Mouse (Mus musculus): ENCODE data around the gene Rgs7. TPM values are rescaled to one million over a fixed set of nuclear protein-coding genes. Genes with fewer than 3 reads are reported as not detected.

Gene Rgs7
- polyA plus RNA-seq (2015; fragmentation: Nextera tagmentation; extraction: Ambion mirVana) = 41.7 and 48.2 TPM in 2 replicates

DNA sequence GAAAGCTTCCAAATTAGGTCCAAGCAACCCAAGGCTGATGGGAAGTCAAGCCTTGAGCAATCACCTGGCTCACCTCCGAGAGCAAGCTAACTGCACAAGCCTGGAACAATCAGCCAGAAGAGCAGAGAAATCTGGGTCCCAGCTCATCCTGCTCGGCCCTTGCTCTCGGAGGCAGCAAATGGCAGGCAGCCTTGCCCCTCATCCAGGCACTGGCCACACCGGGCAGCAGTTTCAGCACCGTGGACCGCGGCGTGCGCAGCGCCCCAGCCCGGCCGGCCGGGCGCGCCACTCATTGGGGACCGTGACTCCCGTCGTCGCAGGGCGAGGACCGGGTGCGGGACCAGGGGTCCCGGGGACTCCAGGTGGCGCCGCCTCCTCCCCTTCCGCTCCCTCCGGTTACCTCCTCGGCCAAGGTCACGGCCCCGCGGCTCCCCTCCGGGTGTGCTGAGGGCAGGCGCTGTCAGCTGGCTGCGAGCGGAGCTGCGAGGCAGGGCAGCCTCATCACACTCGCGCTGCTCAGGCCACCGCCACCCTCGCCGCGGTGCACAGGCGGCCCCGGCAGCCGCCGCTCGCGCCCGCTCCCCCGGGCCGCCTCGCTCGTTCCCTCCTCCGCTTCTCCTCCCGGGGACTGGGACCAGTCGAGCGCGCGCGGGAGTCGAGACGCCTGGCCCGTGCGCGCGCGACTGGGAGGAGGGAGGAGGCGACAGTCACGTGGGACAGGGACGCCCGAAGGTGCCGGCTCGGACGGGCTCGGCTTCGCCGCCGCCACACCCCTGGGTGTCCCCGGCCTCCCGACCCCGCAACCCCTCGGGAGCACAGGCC, at the start of gene Rgs7:
Gene Rgs7 (minus strand): TSS at position 640 of the 822 bp plus-strand sequence.
- peak within 1 kb of the TSS; percentile 80 for H3K9ac ChIP-seq (replicated peaks)
- H3K4me3 ChIP-seq (replicated peaks) = peak within 1 kb of the TSS; percentile 88
- H3K27ac ChIP-seq (replicated peaks) = peak within 1 kb of the TSS; percentile 95
- H3K9me3 ChIP-seq (replicated peaks) = no peaks in the 10 kb centered on the region
- ATAC-seq (ENCODE audit: low FRiP score) = peak; percentile 95
- peak within 1 kb of the TSS; percentile 79 for H3K4me2 ChIP-seq
- peaks cover 26% of the 10 kb centered on the region for H3K4me1 ChIP-seq
- no peaks in the 10 kb centered on the region for H3K27me3 ChIP-seq (replicated peaks)
- no peaks in the 10 kb centered on the region for H3K36me3 ChIP-seq
- under 1% methylated on average over 60 of the region's 82 CpGs for WGBS

- H3K4me1 ChIP-seq = no peaks in the 10 kb centered on the region
- WGBS = 94% methylated on average over 5 of the region's 5 CpGs
- no peak overlapping the region for H3K27ac ChIP-seq (replicated peaks)
- H3K27me3 ChIP-seq (replicated peaks) = no peaks in the 10 kb centered on the region
- H3K4me3 ChIP-seq (replicated peaks) = no peak overlapping the region
- ATAC-seq (ENCODE audit: low FRiP score) = no peak
- H3K9me3 ChIP-seq (replicated peaks) = no peaks in the 10 kb centered on the region
- H3K36me3 ChIP-seq = no peaks in the 10 kb centered on the region
- H3K4me2 ChIP-seq = no peak overlapping the region
- H3K9ac ChIP-seq (replicated peaks) = no peak overlapping the region
Measured at GRCm38 (mm10) chr1:175540700-175541099, 48.4 kb upstream of the Rgs7 start.

- H3K9ac ChIP-seq (replicated peaks) = no peak overlapping the region
- no peaks in the 10 kb centered on the region for H3K36me3 ChIP-seq
- H3K4me1 ChIP-seq = no peaks in the 10 kb centered on the region
- no peak overlapping the region for H3K27ac ChIP-seq (replicated peaks)
- H3K27me3 ChIP-seq (replicated peaks) = no peaks in the 10 kb centered on the region
- no peak overlapping the region for H3K4me2 ChIP-seq
- no peaks in the 10 kb centered on the region for H3K9me3 ChIP-seq (replicated peaks)
- H3K4me3 ChIP-seq (replicated peaks) = no peak overlapping the region
- no peak for ATAC-seq (ENCODE audit: low FRiP score)
- WGBS = 82% methylated on average over 1 of the region's 1 CpGs
Measured at GRCm38 (mm10) chr1:175537321-175537720, 45.0 kb upstream of the Rgs7 start.

GRCm38 (mm10) chr1:175529858-175530257, 37.6 kb upstream of the Rgs7 start:
- Histone ChIP-seq H3K4me2 (no peak overlapping the region), H3K27ac (replicated peaks) (no peak overlapping the region), H3K4me3 (replicated peaks) (no peak overlapping the region), H3K4me1 (no peaks in the 10 kb centered on the region), H3K36me3 (no peaks in the 10 kb centered on the region), H3K9me3 (replicated peaks) (no peaks in the 10 kb centered on the region), H3K27me3 (replicated peaks) (no peaks in the 10 kb centered on the region), H3K9ac (replicated peaks) (no peak overlapping the region)
- 59% methylated on average over 1 of the region's 1 CpGs for WGBS
- no peak for ATAC-seq (ENCODE audit: low FRiP score)

DNA sequence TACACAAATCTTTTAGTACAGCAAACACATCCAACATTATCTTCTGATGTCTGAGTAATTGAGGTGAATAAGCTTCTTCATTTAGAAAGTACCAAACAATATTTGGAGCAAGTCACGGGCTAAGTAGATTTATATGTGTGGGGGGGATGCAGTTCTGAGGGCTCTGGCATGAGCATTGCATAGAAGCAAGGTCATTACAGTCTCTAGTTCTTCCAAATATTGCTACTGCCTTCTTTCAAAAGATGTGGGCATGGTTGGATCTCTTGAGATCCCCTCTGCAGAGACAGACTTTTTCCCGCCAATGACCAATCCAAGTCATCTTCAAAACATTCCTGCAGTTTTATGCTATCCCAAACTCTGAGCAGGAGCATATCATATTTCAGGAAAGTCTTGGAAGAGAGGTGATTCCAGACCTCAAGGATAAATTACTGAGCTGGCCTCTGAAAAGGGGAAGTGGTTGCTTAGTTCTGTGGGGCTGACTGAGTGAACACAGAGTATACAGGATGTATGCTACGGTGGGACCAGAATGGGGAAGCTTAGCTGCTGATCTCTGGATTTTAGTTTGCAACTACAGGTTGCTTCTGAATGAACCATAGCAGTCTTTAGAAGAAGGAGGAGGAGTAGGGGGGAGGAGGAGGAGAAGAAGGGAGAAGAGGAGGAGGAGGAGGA, 32.5 kb upstream of the Rgs7 start:
- Histone ChIP-seq H3K36me3 (no peaks in the 10 kb centered on the region), H3K9ac (replicated peaks) (no peak overlapping the region), H3K9me3 (replicated peaks) (no peaks in the 10 kb centered on the region), H3K4me2 (no peak overlapping the region), H3K27ac (replicated peaks) (no peak overlapping the region), H3K4me3 (replicated peaks) (no peak overlapping the region), H3K27me3 (replicated peaks) (no peaks in the 10 kb centered on the region), H3K4me1 (no peaks in the 10 kb centered on the region)
- no peak for ATAC-seq (ENCODE audit: low FRiP score)
- WGBS = 90% methylated on average over 3 of the region's 3 CpGs

GRCm38 (mm10) chr1:175523572-175523971, 31.3 kb upstream of the Rgs7 start:
- H3K36me3 ChIP-seq = no peaks in the 10 kb centered on the region
- no peak overlapping the region for H3K9ac ChIP-seq (replicated peaks)
- H3K4me1 ChIP-seq = no peaks in the 10 kb centered on the region
- no peak overlapping the region for H3K4me2 ChIP-seq
- no peaks in the 10 kb centered on the region for H3K9me3 ChIP-seq (replicated peaks)
- ATAC-seq (ENCODE audit: low FRiP score) = no peak
- H3K27me3 ChIP-seq (replicated peaks) = no peaks in the 10 kb centered on the region
- H3K27ac ChIP-seq (replicated peaks) = no peak overlapping the region
- WGBS = 82% methylated on average over 2 of the region's 2 CpGs
- no peak overlapping the region for H3K4me3 ChIP-seq (replicated peaks)

DNA sequence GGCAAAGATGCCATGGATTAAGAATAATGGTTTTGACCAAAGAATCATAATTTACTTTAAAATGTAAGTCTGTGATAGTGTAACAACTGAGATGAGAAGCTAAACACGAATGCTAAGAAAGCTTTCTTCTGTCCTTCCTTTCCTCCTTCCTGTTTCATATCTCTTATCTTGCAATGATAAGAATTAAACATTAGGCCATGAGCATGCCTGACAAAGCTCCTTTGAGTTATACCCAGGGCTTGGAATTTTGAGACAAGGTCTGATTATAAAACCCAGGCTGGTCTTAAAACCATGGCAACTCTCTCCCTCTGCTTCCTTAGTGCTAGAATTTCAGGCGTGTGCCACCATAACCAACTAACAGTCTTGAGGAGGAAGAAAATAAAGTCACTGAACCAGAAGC, 22.2 kb upstream of the Rgs7 start:
- WGBS = 74% methylated on average over 2 of the region's 2 CpGs
- ATAC-seq (ENCODE audit: low FRiP score) = no peak
- Histone ChIP-seq H3K4me3 (replicated peaks) (no peak overlapping the region), H3K27ac (replicated peaks) (no peak overlapping the region), H3K36me3 (no peaks in the 10 kb centered on the region), H3K4me1 (no peaks in the 10 kb centered on the region), H3K27me3 (replicated peaks) (no peaks in the 10 kb centered on the region), H3K4me2 (no peak overlapping the region), H3K9me3 (replicated peaks) (no peaks in the 10 kb centered on the region), H3K9ac (replicated peaks) (no peak overlapping the region)

- no peak overlapping the region for H3K4me2 ChIP-seq
- no peaks in the 10 kb centered on the region for H3K4me1 ChIP-seq
- H3K9me3 ChIP-seq (replicated peaks) = no peaks in the 10 kb centered on the region
- WGBS = 90% methylated on average over 3 of the region's 3 CpGs
- H3K27ac ChIP-seq (replicated peaks) = no peak overlapping the region
- no peak for ATAC-seq (ENCODE audit: low FRiP score)
- H3K9ac ChIP-seq (replicated peaks) = no peak overlapping the region
- no peaks in the 10 kb centered on the region for H3K36me3 ChIP-seq
- H3K4me3 ChIP-seq (replicated peaks) = no peak overlapping the region
- no peaks in the 10 kb centered on the region for H3K27me3 ChIP-seq (replicated peaks)
Measured at GRCm38 (mm10) chr1:175512173-175512572, 19.9 kb upstream of the Rgs7 start.

- Histone ChIP-seq H3K4me1 (no peaks in the 10 kb centered on the region), H3K27me3 (replicated peaks) (no peaks in the 10 kb centered on the region), H3K36me3 (no peaks in the 10 kb centered on the region), H3K4me3 (replicated peaks) (no peak overlapping the region), H3K27ac (replicated peaks) (no peak overlapping the region), H3K9ac (replicated peaks) (no peak overlapping the region), H3K4me2 (no peak overlapping the region), H3K9me3 (replicated peaks) (no peaks in the 10 kb centered on the region)
- WGBS = 81% methylated on average over 3 of the region's 3 CpGs
- no peak for ATAC-seq (ENCODE audit: low FRiP score)
Measured at GRCm38 (mm10) chr1:175509989-175510388, 17.7 kb upstream of the Rgs7 start.

DNA sequence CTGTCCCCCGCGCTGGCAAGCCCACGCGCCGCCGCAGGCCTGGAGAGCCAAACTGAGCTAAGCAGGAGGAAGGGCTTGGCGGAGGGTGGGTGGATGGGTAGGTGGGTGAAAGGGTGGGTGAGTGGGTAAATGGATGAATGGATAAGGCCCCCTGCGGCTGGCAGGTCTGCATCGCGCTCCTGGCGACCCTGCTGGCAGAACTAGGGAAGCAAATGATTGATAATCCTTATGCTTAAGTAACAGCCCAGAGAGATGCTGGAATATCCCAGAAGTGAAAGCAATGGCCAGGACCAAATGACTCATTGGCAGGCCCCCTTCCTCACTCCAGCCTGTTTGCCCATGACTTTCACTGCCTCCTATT, 363 bp upstream of the Rgs7 start:
- Histone ChIP-seq H3K9ac (replicated peaks) (peak overlapping the region; percentile 80), H3K9me3 (replicated peaks) (no peaks in the 10 kb centered on the region), H3K4me3 (replicated peaks) (peak overlapping the region; percentile 88), H3K4me1 (peaks cover 26% of the 10 kb centered on the region), H3K4me2 (peak overlapping the region; percentile 79), H3K36me3 (no peaks in the 10 kb centered on the region), H3K27ac (replicated peaks) (peak overlapping the region; percentile 95), H3K27me3 (replicated peaks) (no peaks in the 10 kb centered on the region)
- ATAC-seq (ENCODE audit: low FRiP score) = peak; percentile 86
- WGBS = 0% methylated on average over 11 of the region's 11 CpGs

GRCm38 (mm10) chr1:175491511-175491860, 814 bp downstream of the Rgs7 start:
- WGBS = 10% methylated on average over 6 of the region's 6 CpGs

DNA sequence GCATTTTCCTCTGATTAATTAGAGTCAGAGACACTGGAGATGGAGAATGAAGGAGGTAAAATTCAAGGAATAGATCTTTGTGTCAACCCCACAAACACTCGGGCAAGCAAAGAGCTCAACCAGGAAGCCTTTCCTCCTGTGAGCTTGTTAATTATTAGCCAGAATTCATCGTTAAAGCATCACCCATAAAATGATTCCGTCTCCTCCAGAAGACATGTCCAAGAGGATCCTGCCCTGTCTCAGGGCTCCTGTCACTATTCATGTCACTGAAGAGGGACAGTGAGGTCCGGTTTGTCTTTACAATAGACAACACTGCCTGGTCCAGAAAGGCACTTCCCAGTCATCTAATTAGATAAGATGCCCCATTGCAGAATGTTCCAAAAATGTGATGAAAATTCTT, 7.2 kb downstream of the Rgs7 start:
- Histone ChIP-seq H3K27me3 (replicated peaks) (no peaks in the 10 kb centered on the region), H3K9me3 (replicated peaks) (no peaks in the 10 kb centered on the region), H3K9ac (replicated peaks) (no peak overlapping the region), H3K4me1 (peaks cover 9% of the 10 kb centered on the region; the same call in 1 of the 2 replicates), H3K4me3 (replicated peaks) (no peak overlapping the region), H3K36me3 (no peaks in the 10 kb centered on the region), H3K4me2 (no peak overlapping the region), H3K27ac (replicated peaks) (no peak overlapping the region)
- WGBS = 24% methylated on average over 4 of the region's 4 CpGs
- ATAC-seq (ENCODE audit: low FRiP score) = no peak

More at GRCm38 (mm10) chr1:175491511-175491860, 814 bp downstream of the Rgs7 start:
- Histone ChIP-seq H3K4me3 (replicated peaks) (peak overlapping the region; percentile 88), H3K9me3 (replicated peaks) (no peaks in the 10 kb centered on the region), H3K4me2 (peak overlapping the region; percentile 79), H3K4me1 (peaks cover 26% of the 10 kb centered on the region), H3K36me3 (no peaks in the 10 kb centered on the region), H3K27me3 (replicated peaks) (no peaks in the 10 kb centered on the region), H3K9ac (replicated peaks) (peak overlapping the region; percentile 80), H3K27ac (replicated peaks) (peak overlapping the region; percentile 95)
- peak; percentile 40 for ATAC-seq (ENCODE audit: low FRiP score)

Data from neural tube, embryonic 15.5 days (tissue).